Mouse (Mus musculus) myocyte (in vitro differentiated cells): Measurements from ENCODE around the gene Mical2. TPM values are rescaled to one million over a fixed set of nuclear protein-coding genes. Genes with fewer than 3 reads are reported as not detected.

Source experiments
- H3K27me3 ChIP-seq: one replicate; pipeline ENCODE4 v1.6.1; 2011; ENCODE audit not compliant: control insufficient read depth, insufficient read depth, insufficient read length
- H3K36me3 ChIP-seq: one replicate; pipeline ENCODE4 v1.6.1; 2011; ENCODE audit not compliant: control insufficient read depth, insufficient read depth
- H3K4me2 ChIP-seq: one replicate; pipeline ENCODE4 v1.6.1; 2011; ENCODE audit warnings: low read depth, control low read depth
- H3K4me3 ChIP-seq: one replicate; pipeline ENCODE4 v1.5.1; 2011; ENCODE audit warnings: mild to moderate bottlenecking, control low read depth, moderate library complexity
- H3K79me2 ChIP-seq: one replicate; pipeline ENCODE4 v1.6.1; 2011; ENCODE audit not compliant: control insufficient read depth, insufficient read depth
- H3ac ChIP-seq: one replicate; pipeline ENCODE4 v1.6.1; 2011; ENCODE audit not compliant: control insufficient read depth, insufficient read length
- CEBPB ChIP-seq: IDR thresholded peaks from 2 replicates; pipeline ENCODE4 v1.6.1; 2011; ENCODE audit warnings: mild to moderate bottlenecking, moderate library complexity; ENCODE audit not compliant: poor library complexity, insufficient read depth, severe bottlenecking
- E2F4 ChIP-seq: IDR thresholded peaks from one replicate; pipeline ENCODE4 v1.6.1; 2011; ENCODE audit warnings: mild to moderate bottlenecking, control low read depth, moderate library complexity; ENCODE audit not compliant: insufficient read depth
- MAX ChIP-seq: IDR thresholded peaks from one replicate; pipeline ENCODE4 v1.6.1; 2011; ENCODE audit warnings: low read depth, mild to moderate bottlenecking, control low read depth
- MYOD1 ChIP-seq, 3 experiments: IDR thresholded peaks; one replicate each; pipeline ENCODE4 v1.6.1; 2011; ENCODE audit warnings: control low read depth in 2 of 3, low read depth in 2 of 3, mild to moderate bottlenecking in 2 of 3, moderate library complexity in 1 of 3; ENCODE audit not compliant: insufficient read length in 2 of 3, control insufficient read depth in 1 of 3
- MYOG ChIP-seq, 3 experiments: IDR thresholded peaks; one replicate each; pipeline ENCODE4 v1.6.1; 2011; ENCODE audit warnings: control low read depth in 2 of 3, low read depth in 2 of 3, mild to moderate bottlenecking in 2 of 3; ENCODE audit not compliant: insufficient read length in 2 of 3, control insufficient read depth in 1 of 3, insufficient read depth in 1 of 3
- POLR2A ChIP-seq: IDR thresholded peaks from one replicate; pipeline ENCODE4 v1.6.1; 2011; ENCODE audit warnings: low read depth, mild to moderate bottlenecking, control low read depth, moderate library complexity; ENCODE audit not compliant: insufficient read length
- POLR2AphosphoS2 ChIP-seq: IDR thresholded peaks from one replicate; pipeline ENCODE4 v1.6.1; 2011; ENCODE audit warnings: low read depth, control low read depth; ENCODE audit not compliant: insufficient read length
- REST ChIP-seq: IDR thresholded peaks from one replicate; pipeline ENCODE4 v1.6.1; 2011; ENCODE audit warnings: mild to moderate bottlenecking, control low read depth, moderate library complexity; ENCODE audit not compliant: insufficient read depth, insufficient read length
- SRF ChIP-seq: IDR thresholded peaks from one replicate; pipeline ENCODE4 v1.6.1; 2011; ENCODE audit warnings: low read depth; ENCODE audit not compliant: control insufficient read depth, insufficient read length
- TCF12 ChIP-seq: IDR thresholded peaks from one replicate; pipeline ENCODE4 v1.6.1; 2011; ENCODE audit warnings: mild to moderate bottlenecking, control low read depth; ENCODE audit not compliant: poor library complexity, insufficient read depth, severe bottlenecking
- TCF3 ChIP-seq: IDR thresholded peaks from one replicate; pipeline ENCODE4 v1.6.1; 2011; ENCODE audit warnings: low read depth, control low read depth; ENCODE audit not compliant: insufficient read length
- USF1 ChIP-seq: IDR thresholded peaks from one replicate; pipeline ENCODE4 v1.6.1; 2011; ENCODE audit warnings: low read depth, mild to moderate bottlenecking, control low read depth, moderate library complexity
- polyA plus RNA-seq: library from polyadenylated mRNA; unstranded; fragments of >200 nt; fragmentation: generic; extraction: Trizol; gene quantifications from one replicate; pipeline ENCODE4 v1.2.1, GENCODE M21; 2012; ENCODE audit warnings: missing spikeins

Mical2 gene
- polyA plus RNA-seq, 1 experiment, result 34.8 TPM

- Histone ChIP-seq H3K4me3 (no peak overlapping the region), H3K36me3 (no peaks in the 10 kb centered on the region), H3K27me3 (no peaks in the 10 kb centered on the region), H3K79me2 (peaks cover 2% of the 10 kb centered on the region), H3ac (no peak overlapping the region), H3K4me2 (no peak overlapping the region)
- TF ChIP-seq POLR2AphosphoS2 (no peak), MAX (no peak), TCF3 (no peak), TCF12 (no peak), MYOD1 (IDR thresholded peaks at IDR 0.05; ENCODE audit: control insufficient read depth in 1 of 3, insufficient read length in 2 of 3, low read depth in 2 of 3) (no peak)
Observed at GRCm38 (mm10) chr7:112423438-112423837, 197.8 kb downstream of the Mical2 start.

GRCm38 (mm10) chr7:112426811-112427210 is 201.2 kb downstream of the Mical2 start:
- Histone ChIP-seq H3ac (no peak overlapping the region), H3K4me3 (peak overlapping the region; percentile 74), H3K79me2 (peaks cover 19% of the 10 kb centered on the region), H3K4me2 (peak overlapping the region; percentile 73), H3K36me3 (no peaks in the 10 kb centered on the region), H3K27me3 (no peaks in the 10 kb centered on the region)
- TF ChIP-seq E2F4 (no peak), POLR2AphosphoS2 (no peak)

- no peaks in the 10 kb centered on the region for H3K36me3 ChIP-seq
- no peaks in the 10 kb centered on the region for H3K27me3 ChIP-seq
- H3K79me2 ChIP-seq, result peaks cover 19% of the 10 kb centered on the region
- peak within 1 kb of the TSS; percentile 90 for H3K4me2 ChIP-seq
- H3K4me3 ChIP-seq, result peak within 1 kb of the TSS; percentile 74
- TF ChIP-seq REST (no peak), MAX (no peak), SRF (no peak), TCF3 (no peak), CEBPB (no peak), POLR2AphosphoS2 (peak; percentile 52), USF1 (no peak), MYOD1 (IDR thresholded peaks at IDR 0.05; ENCODE audit: control insufficient read depth in 1 of 3, insufficient read length in 2 of 3, low read depth in 2 of 3) (no peak), TCF12 (no peak), E2F4 (no peak), MYOG (IDR thresholded peaks at IDR 0.05; ENCODE audit: control insufficient read depth in 1 of 3, insufficient read depth in 1 of 3, insufficient read length in 2 of 3, low read depth in 2 of 3) (peak in 1 of 3 experiments; percentile 29), POLR2A (peak; percentile 71)
- peak within 1 kb of the TSS; percentile 64 for H3ac ChIP-seq
Observed at GRCm38 (mm10) chr7:112427357-112428157, 201.9 kb downstream of the Mical2 start, which contains the start of gene Parva. Gene Parva (plus strand): TSS chr7:112427505.

GRCm38 (mm10) chr7:112428158-112428535 is 202.5 kb downstream of the Mical2 start:
- Histone ChIP-seq H3K79me2 (peaks cover 19% of the 10 kb centered on the region), H3K4me3 (peak overlapping the region; percentile 74), H3K36me3 (no peaks in the 10 kb centered on the region), H3ac (peak overlapping the region; percentile 64), H3K4me2 (peak overlapping the region; percentile 90), H3K27me3 (no peaks in the 10 kb centered on the region)
- no peak for TF ChIP-seq SRF
- no peak for TF ChIP-seq REST
- peak; percentile 60 for TF ChIP-seq POLR2AphosphoS2
- TF ChIP-seq TCF12, result no peak
- no peak for TF ChIP-seq MYOD1 (IDR thresholded peaks at IDR 0.05; ENCODE audit: control insufficient read depth in 1 of 3, insufficient read length in 2 of 3, low read depth in 2 of 3)
- TF ChIP-seq POLR2A, result peak; percentile 56
- TF ChIP-seq MYOG (IDR thresholded peaks at IDR 0.05; ENCODE audit: control insufficient read depth in 1 of 3, insufficient read depth in 1 of 3, insufficient read length in 2 of 3, low read depth in 2 of 3), result no peak
- TF ChIP-seq E2F4, result peak; percentile 17

- Histone ChIP-seq H3K4me2 (no peak overlapping the region), H3K4me3 (no peak overlapping the region), H3K36me3 (no peaks in the 10 kb centered on the region), H3ac (no peak overlapping the region), H3K27me3 (no peaks in the 10 kb centered on the region), H3K79me2 (peaks cover 94% of the 10 kb centered on the region)
- TF ChIP-seq E2F4 (no peak), MYOG (IDR thresholded peaks at IDR 0.05; ENCODE audit: control insufficient read depth in 1 of 3, insufficient read depth in 1 of 3, insufficient read length in 2 of 3, low read depth in 2 of 3) (no peak), MYOD1 (IDR thresholded peaks at IDR 0.05; ENCODE audit: control insufficient read depth in 1 of 3, insufficient read length in 2 of 3, low read depth in 2 of 3) (no peak), SRF (no peak), TCF12 (no peak), POLR2AphosphoS2 (no peak), CEBPB (no peak), TCF3 (no peak), POLR2A (no peak)
Observed at GRCm38 (mm10) chr7:112439846-112440245, 214.2 kb downstream of the Mical2 start.
